Mouse (Mus musculus) monocyte, adult 5-6 weeks (primary cell): Measurements from ENCODE around the gene Cpne2. TPM values are rescaled to one million over a fixed set of nuclear protein-coding genes. Genes with fewer than 3 reads are reported as not detected.

Experiments used
- ATAC-seq: fragments of 153-309, 156-312 bp; replicated peaks from 2 replicates; pipeline ENCODE4 v1.8.0; 2017; ENCODE audit warnings: mild to moderate bottlenecking; ENCODE audit not compliant: low TSS enrichment, insufficient number of reproducible peaks, severe bottlenecking, poor library complexity, low FRiP score
- total RNA-seq: library from RNA; stranded (forward); fragments of 200-1000, 200-491, 200-594 nt; gene quantifications from 3 replicates; pipeline ENCODE4 v1.2.3, GENCODE M21; 2017

Gene Cpne2
- total RNA-seq, 1 experiment from 2014 or later, result 6.9 TPM

DNA sequence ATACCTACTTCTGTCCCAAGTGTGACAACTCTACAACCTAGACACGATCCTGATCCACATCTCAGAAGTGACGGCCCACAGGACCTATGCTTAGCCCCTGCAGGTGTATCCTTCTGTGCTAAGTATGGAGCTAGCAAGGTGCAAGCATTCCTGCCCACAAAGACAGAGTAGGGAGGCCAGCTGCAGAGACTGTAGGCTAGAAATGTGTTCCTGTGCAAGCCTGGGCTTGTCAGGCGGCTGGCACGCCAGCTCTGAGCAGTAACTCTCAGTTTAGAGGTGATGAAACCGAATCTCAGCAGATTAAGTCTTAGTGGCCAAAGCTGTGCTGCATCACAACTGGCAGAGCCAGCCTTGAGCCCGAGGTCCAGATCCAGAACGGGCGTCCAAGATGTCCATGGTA is 35.3 kb downstream of the Cpne2 start:
- ATAC-seq, result no peak

DNA sequence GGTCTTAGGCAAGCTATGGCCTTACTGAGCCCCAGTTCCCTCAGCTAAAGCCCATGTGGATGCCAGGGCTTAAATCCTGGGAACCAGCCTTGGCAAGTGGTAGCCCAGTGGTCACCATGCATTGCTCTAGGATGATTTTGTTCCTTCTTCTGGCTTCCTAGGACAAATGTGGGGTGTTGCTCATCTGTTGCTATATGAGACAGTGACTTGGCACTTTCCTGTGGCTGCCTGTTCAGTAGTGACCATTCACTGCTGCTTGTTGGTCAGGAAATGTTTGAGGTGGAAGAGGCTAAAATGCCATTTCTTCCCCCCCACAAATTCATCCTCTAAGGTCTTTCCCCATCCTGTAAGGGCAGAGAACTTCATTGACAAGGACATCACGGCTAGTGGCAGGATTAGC is 36.6 kb downstream of the Cpne2 start:
- ATAC-seq, result no peak

DNA sequence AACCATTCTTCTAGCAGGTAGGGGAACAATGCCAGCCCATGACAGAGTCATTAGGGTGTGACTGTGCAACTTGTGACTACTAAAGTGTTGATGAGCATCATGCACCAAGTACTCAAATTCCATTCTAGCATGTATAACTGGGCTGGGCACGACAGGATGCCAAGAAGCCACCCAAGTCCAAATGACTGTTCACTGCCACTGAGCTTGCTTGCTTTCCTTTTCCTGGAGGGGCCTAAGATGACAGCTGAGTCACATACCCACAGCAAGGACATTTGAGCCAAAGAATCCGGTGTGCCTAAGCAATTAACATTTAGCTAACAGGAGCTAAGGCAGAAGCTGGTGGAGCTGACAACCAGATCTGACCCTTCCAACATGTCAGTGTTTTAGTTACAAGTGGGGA is 39.1 kb downstream of the Cpne2 start:
- no peak for ATAC-seq

DNA sequence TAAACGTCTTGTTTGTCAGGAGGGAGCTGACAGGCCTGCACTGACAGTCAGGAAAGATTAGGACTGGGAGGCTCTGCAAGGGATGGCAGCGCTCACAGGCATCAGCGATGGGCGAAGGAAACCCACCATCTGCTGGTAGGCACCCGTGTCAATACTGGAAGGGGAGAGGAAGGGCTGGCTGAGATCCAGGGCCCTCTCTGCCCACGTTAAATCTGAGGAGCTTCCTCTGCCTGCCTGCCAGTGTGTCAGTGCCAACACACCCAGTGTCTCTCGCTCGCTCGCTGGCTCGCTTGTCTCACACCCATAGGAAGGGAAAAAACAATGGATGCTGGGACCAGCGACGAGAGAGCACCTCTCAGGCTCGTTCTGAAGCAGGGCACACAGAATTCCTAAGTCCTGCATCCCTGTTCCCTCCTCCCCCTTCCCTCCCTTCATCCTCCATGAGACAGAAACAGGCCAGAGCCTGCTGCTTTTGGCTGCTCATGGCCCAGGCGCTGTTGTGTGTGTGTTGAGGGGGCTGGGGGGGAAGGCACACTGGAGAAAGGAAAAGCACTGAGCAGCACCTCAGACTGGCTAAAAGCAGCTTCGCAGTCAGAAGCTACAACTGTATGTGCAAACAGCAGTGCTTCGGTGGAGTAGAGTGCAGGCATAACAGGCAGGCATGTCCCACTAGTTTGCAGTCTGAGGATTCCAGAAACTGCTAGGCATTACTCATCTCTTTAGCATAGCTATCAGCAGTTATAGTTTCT is 41.5 kb downstream of the Cpne2 start:
- ATAC-seq, result no peak

DNA sequence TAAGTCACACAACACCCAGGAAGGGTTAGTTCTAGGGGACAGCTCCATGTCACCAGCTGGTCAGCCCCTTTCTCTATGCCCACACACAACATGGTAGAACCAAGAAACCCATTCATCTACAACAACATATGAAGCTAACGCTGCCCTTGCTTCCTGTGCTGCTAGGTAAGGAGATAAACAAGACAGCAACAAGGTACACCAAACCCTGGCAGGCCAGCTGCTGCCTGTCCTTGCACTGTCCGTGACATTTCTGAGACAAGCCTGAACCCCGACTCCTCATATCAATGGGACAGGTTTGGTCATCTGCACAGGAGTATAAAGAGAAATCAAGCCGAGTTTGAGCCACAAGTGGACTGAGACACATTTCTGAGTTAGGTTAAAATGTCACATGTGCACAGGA is 42.4 kb downstream of the Cpne2 start:
- ATAC-seq, result no peak

DNA sequence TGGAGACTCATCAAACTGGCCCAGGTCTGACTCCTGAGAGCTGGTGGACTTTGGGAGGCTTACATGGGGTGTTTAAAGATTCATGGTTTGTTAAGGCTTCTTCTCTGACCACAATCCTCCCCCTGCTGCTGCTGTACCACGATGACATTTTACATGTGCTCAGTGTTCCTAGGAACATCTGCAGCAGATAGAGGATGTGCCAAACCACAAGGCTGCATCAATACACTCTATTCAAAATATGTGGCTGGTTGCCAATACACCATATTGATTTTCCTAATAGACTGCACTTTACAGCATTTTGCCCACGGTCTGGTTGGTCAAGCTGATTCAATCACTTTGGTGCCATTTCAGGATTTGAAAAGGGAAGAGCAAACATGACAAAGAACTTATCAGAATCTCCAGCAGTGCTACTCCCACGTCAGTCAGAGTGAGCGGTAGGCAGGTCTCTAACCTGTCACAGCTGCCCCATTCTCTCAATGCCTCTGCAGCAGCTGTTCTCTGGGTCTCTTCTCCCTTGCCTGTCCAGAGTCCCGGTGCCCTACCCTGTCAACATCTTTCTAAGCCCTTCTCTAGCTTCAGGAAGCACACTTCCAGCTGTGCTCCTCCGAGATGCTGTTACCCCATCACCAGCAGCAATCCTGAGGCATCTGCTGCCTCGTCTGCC is 49.2 kb downstream of the Cpne2 start:
- ATAC-seq, result no peak

DNA sequence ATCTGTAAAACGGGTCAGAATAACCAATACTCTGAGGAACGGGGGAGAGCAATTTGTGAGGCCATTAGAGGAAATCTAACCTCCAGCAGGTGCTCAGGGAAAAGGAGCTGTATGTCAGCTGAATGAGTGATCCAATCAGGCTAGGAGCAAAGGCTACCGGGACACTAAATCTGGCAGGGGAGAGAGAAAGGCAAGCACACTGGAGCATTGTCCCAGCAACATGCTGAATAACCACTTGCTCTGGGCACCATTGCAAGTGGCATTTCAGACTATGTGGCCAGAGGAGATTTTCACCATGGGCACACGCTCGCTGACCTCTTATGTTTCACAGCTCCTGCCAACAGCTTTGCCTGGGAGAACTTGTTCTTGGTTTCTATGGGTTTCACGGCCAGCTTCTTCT is 49.8 kb downstream of the Cpne2 start:
- no peak for ATAC-seq

DNA sequence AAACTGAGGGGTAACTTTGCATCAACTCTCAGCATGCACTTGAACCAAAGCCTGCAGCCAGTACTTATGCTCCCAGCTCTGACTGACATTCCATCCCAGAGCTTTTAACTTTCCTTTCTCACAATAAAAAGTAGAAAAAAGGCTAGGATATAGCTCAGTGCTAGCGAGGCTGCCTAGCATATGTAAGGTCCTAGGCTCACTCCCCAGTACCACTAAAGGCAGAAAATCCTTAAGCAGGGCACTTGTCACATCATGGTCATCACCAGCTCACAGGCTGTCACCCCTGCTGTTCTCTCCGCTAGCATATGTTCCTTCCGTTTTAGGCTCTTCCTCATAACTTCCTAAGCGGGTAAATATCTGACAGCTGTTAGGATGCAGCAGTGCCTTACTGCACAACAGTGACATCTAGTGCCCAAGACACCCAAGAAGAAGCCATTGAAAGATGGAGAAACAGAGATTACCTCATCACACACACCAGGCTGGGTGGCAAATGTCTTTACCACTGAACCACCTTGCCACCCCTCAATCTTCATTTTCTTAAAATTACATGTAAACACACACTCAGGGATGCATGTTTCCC is 51.5 kb downstream of the Cpne2 start:
- peak; percentile 64 for ATAC-seq

DNA sequence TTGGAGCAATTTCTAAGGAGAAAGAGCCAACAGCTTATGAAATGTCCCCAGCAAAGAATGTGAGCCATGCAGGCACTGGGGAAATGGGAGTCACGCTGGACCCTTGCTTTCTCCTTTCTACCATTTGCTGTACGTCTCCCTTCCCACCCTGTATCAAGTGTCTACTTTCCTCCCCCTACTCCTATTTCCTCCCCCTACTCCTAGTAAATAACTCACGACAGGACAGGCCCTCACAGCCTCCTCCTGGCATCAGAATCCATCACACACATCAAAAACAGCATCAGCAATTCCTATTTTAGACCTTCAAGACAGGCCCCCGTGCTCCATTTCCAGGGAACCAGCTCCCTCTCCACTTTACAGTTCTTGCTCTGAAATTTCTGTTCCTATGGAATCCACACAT is 58.9 kb downstream of the Cpne2 start:
- no peak for ATAC-seq

DNA sequence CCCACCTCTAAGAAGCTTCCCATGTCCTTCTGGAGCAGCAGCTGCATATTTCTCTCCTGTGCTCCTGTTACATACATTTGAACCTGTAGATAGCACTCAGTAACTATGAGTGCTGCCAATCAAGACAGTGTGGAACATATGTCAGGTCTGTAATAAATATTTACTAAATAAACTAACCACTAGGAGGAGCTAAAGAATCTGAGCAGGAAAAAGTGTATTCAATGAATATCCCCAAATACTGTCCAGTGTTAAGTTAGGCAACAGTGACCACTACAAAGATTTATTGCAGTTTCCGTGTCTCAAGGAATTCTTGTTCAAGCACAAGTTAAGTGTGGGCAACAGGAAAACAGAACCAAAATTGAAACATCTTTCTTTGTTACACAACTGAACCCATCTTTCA is 61.4 kb downstream of the Cpne2 start:
- ATAC-seq, result no peak

DNA sequence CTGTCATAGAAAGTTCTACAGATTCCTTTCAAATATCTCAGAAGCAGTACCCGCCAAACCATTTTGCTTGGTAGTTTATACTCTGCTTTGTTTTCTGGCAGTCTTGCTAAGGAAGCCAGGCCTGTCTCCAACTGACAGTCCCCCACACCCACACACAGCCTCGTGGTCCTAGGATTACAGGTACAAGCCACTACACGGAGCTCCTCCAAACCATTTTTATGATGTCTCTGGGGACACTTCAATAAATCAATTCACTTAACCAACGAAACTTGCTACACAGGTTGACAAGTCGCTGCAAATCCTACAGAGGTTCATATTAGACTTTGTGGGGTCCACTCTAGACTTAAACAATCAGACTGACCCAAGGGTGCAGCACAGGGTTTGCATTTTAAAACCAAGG is 67.7 kb downstream of the Cpne2 start:
- no peak for ATAC-seq

DNA sequence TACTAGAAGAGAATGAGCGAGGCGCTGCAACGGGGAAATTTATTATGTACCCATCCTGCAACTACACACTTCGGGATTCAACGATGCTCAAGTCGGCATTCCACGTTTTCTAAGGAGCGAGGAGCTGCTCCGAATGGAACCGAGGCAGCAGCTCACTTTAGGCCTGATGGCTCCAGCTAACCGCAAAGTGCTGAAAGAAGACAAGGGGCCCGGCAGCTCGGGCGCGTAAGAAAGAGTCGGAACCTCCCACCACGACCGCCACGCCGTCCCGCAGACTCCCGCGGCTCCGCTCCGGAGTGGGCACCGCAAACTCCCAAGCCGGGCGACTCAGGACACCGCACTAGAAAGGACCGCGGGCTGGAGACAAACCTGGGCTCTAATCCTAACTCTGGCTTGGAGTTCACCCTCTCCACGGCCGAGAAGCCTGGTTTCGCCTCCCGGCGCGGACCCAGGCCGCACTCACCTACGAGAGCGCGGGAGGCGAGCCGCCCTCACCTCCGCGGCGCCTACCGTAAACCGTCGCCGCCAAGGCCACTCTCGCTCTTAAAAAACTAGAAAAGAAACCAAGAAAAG is 68.3 kb downstream of the Cpne2 start:
- no peak for ATAC-seq

DNA sequence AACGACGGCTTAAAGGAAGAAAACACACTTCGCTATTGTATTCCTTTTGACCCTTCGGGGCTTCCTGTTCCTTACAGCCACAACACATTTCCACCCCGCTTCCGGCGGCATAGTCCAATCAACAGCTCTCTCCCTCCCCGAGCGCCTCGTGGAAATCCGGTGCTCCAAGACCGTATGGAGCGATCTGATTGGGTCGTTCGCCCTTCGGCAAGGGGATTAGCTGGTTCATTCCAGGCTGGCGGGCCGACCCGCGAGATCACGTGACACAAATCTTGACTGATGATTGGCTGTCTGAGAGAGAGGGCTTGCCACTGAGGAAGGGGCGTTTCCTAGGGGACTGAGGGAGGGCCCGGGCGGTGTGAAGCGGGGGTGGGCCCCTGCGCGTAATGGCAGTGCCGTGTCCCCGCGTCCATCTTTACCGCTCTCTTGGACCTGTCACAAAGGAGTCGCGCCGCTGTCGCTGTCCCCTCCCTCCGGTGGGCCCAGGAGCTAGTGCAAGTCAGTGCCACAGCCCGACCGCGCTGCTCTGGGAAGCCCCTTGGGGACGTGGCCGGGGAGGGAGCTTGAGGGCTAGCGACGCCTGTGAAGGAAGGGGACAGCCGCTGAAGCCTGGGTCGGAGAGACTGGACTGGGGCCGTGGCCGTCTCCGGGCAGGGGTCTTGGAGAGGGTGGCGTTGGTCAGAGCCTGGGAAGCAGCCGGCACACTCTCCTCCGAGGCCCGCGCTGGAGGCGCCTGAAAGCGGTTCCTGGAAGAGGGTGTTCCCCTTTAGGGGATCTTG is 69.0 kb downstream of the Cpne2 start, which contains the start of the genes Rspry1 and Fam192a:
TSS of gene Rspry1 (plus strand) at position 331 of the 779 bp plus-strand sequence.
TSS of gene Fam192a (minus strand) at position 391 of the 779 bp plus-strand sequence.
- ATAC-seq, result peak; percentile 99

DNA sequence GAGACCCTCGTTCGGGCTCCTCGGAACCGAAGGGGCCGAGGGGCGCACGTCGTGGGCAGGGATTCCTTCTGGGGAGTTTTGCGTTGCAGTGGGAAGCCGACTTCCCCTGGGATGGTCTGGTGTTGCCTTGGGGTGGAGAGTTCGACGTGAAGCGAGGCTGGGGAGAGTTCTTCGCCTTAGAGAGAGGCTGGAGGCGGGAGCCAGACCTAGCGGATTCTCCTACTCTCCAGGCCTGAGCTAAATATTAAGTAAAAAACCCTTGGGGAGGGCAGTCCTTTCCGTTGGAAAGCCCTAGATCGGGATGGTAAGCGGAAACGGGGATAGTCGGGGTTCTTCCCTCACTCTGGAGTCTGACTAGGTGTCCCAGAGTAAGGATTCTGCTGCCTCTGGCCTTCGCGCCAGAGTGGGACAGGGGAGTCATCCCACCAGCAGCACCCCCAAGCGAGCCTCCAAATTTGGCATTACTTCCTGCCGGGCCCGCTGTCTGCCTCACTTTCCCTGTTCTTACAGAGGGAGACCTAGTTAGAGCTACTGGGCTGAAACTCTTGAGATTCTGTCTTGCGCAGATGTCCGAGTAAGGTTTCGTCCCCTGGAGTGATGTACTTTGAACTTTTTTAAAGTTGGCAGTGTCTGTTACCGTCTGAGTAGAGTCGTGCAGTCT is 69.8 kb downstream of the Cpne2 start:
- ATAC-seq, result no peak

DNA sequence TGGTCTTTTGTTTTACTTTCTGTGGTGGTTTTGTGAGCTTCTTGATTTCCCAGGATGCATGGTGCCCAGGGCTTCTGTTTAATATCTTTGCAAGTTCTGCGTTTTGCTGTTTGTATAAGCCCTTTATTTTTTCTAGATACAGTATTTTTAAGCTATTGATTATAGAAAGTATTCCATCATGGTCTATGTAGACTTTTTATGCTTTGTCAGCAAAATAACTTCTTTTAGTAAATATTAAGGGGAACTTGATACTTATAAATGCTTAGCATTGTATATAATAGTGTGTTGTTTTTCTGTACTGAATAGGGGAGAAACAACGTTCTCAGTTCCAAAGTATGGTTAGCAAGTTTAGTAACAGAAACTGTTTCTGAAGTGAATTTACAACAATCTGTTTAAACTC is 71.2 kb downstream of the Cpne2 start:
- no peak for ATAC-seq

DNA sequence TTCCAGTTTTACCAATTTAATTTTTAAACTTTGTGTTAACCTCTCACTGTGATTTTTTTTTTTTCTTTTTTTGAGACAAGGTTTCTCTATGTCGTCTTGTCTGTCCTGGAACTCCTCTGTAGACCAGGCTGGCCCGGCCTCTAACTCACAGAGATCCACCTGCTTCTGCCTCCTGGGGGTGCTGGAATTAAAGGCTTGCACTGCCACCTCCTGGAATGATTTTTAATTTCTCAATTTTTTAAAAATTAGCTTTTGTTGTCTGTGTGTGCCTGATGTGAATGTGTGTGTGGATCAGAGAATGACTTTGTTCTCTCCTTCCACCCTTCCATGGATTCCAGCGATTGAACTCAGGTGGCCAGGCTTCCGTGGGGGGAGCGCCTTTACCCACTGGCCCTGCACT is 74.3 kb downstream of the Cpne2 start:
- ATAC-seq, result no peak
